Mouse (Mus musculus) fat pad, adult 2 months (tissue): ENCODE measurements at regions not wholly inside any gene's neighbourhood (a gene's known extent, or its start where the extent isn't known, plus 50 kb on each side); places are given as distances from the start of the nearest gene placed in this dataset.
A peak's percentile ranks its signal among the peaks of the same experiment; 100 is the strongest.
"Not testable (repeated sequence)": the region's sequence is repeated elsewhere in the genome, so short reads cannot be mapped to it uniquely, and the experiment has no call there.

Source experiments
- DNase-seq: peaks from one replicate; pipeline ENCODE4 v3.0.0-alpha.2; 2011; ENCODE audit warnings: low read depth, low spot score; ENCODE audit errors: extremely low read depth

GRCm38 (mm10) chr14:19327321-19327720 is 91.4 kb downstream of the Gm21738 start:
- DNase-seq: no peak

- DNase-seq: no peak
These were observed 107.1 kb downstream of the Gm21738 start for GRCm38 (mm10) chr14:19311614-19312013.

- DNase-seq: not testable (repeated sequence)
These were observed 115.9 kb downstream of the Gm21738 start for GRCm38 (mm10) chr14:19302859-19303258.

- no peak for DNase-seq
These were observed 139.6 kb downstream of the Gm21738 start for GRCm38 (mm10) chr14:19279096-19279495.

- peak; percentile 30 for DNase-seq
These were observed 140.8 kb downstream of the Gm21738 start for GRCm38 (mm10) chr14:19277777-19278385.
